In the genomic region with DNA sequence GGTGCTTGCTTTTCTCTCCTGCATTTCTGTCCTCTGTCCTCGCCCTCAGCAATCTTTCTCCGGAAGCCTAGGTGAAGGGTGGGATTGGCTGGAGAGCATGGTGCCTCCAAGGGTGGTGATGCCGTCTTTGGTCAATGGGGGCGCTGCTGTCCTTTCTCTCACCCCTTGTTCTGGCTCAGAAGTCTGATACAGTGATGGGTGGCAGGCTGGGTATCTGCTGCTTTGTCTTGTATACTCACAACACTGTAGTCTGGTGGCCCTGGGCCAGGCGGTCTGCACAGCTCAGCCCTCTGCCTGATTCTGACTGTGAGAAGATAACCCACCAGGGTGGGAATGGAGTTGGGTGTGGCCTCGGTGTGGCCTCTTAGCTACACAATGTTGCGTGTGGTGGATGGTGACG, we compare ENCODE assay signal across 11 mouse cellular contexts. TPM values are rescaled to one million over a fixed set of nuclear protein-coding genes. Genes with fewer than 3 reads are reported as not detected.
DNase-seq lines count a peak whose midpoint lies in the region; ATAC-seq lines count a peak whose summit lies in the region.
"Had no signal": no experiment of that assay in that cellular context is flagged by ENCODE, and none has a peak within 500 bp of the region (broad histone marks: within the 10 kb centered on the region; RNA-seq: fewer than 3 reads in every experiment).

No protein-coding gene starts in this region.

- peak; percentile 88 for DNase-seq in heart, adult 11 months
- no peak for DNase-seq in heart, postnatal 25 days (ENCODE audit: low spot score)
- peak; percentile 23 for DNase-seq in 3T3-L1 (ENCODE audit: low read depth, low spot score)
- peak; percentile 72 for DNase-seq in ES-CJ7 (ENCODE audit: low read depth, low spot score)
- DNase-seq in liver, embryonic 11.5 days (ENCODE audit: low spot score) = no peak
- no peak for DNase-seq in layer of hippocampus, postnatal 14 days (ENCODE audit: low spot score in 2 of 2)
- no peak for DNase-seq in T-cell, adult 2 months (ENCODE audit: low spot score)
- no peak for DNase-seq in layer of hippocampus, adult 8-10 months (ENCODE audit: low spot score in 2 of 2)

- no peaks in the 10 kb centered on the region for H3K9me3 ChIP-seq in liver, embryonic 11.5 days (ENCODE audit: control insufficient read depth, low read length)
- H3K9me3 ChIP-seq: midbrain, embryonic 15.5 days had no signal

- no peaks in the 10 kb centered on the region for H3K27me3 ChIP-seq in liver, embryonic 11.5 days (replicated peaks; ENCODE audit: control insufficient read depth, insufficient read depth, low read length)
- H3K27me3 ChIP-seq: midbrain, embryonic 15.5 days had no signal

- peaks cover 46% of the 10 kb centered on the region for H3K4me1 ChIP-seq in liver, embryonic 11.5 days (replicated peaks; ENCODE audit: control insufficient read depth, insufficient read depth, low read length)

- intact Hi-C loops in heart, postnatal 25 days (cut with DNase I) = no loop called here

- no peak overlapping the region for H3K27ac ChIP-seq in liver, embryonic 11.5 days (ENCODE audit: low read depth, low read length)
- H3K27ac ChIP-seq: hindbrain, embryonic 14.5 days; midbrain, embryonic 15.5 days had no signal

- H3K9ac ChIP-seq in liver, embryonic 11.5 days (ENCODE audit: low read depth, low read length) = no peak overlapping the region
- H3K9ac ChIP-seq: hindbrain, embryonic 14.5 days; midbrain, embryonic 15.5 days had no signal

- H3K36me3 ChIP-seq in liver, embryonic 11.5 days (ENCODE audit: control insufficient read depth, insufficient read depth, low read length) = no peaks in the 10 kb centered on the region
- H3K36me3 ChIP-seq: midbrain, embryonic 15.5 days had no signal

- H3K4me3 ChIP-seq in liver, embryonic 11.5 days (ENCODE audit: low read depth, low read length) = no peak overlapping the region
- H3K4me3 ChIP-seq: midbrain, embryonic 15.5 days had no signal

- H3K4me2 ChIP-seq in liver, embryonic 11.5 days = no peak overlapping the region
- H3K4me2 ChIP-seq: heart, embryonic 11.5 days; hindbrain, embryonic 14.5 days; midbrain, embryonic 15.5 days had no signal

- ATAC-seq in liver, embryonic 11.5 days (replicated peaks; ENCODE audit: low FRiP score) = peak; percentile 53
- ATAC-seq: midbrain, embryonic 15.5 days had no signal

- 65% methylated on average over 8 of the region's 8 CpGs for WGBS in liver, embryonic 11.5 days

RNA-seq across cellular contexts. Expression of gene Smyd2, which starts 51.6 kb away (rescaled TPM):
- 100 to 1,000 TPM; 105 to 109 TPM for total RNA-seq in heart, postnatal 25 days (2021)
- 75.7 and 77.8 TPM in 2 replicates for polyA plus RNA-seq in liver, embryonic 11.5 days (2014; fragmentation: Nextera tagmentation; extraction: Ambion mirVana)
- 10 to 100 TPM; 82.9 to 89.5 TPM for total RNA-seq in layer of hippocampus, postnatal 14 days (2021)
- 10 to 100 TPM; 69.1 to 78.0 (median 73.4) TPM for total RNA-seq in layer of hippocampus, adult 8-10 months (2022)

Comparison
In these comparisons a context has a peak if more than half of its experiments do, and no peak if none do; other contexts are left out.
1. DNase-seq: peak in heart, adult 11 months (single experiment), 3T3-L1 (single experiment) and ES-CJ7 (single experiment); none in heart, postnatal 25 days (single experiment), liver, embryonic 11.5 days (single experiment), layer of hippocampus, postnatal 14 days (0 of 2), T-cell, adult 2 months (single experiment) and layer of hippocampus, adult 8-10 months (0 of 2).